Mouse (Mus musculus) layer of hippocampus, postnatal 25 days (tissue): ENCODE measurements around the gene Fam133b. TPM values are rescaled to one million over a fixed set of nuclear protein-coding genes. Genes with fewer than 3 reads are reported as not detected.

Experiments
- DNase-seq, 2 experiments: peaks; one replicate each; pipeline ENCODE4 v3.0.0; 2022; ENCODE audit warnings: mixed read lengths in 2 of 2, low spot score in 1 of 2; ENCODE audit errors: extremely low spot score in 1 of 2
- total RNA-seq, 2 experiments: library from RNA; stranded (reverse); gene quantifications; 2 replicates each; pipeline ENCODE4 v1.2.3; 2021

Gene Fam133b
- 10 to 100 TPM; 37.5 to 46.2 TPM for total RNA-seq

GRCm38 (mm10) chr5:3543629-3544479, at the start of gene Fam133b:
TSS of gene Fam133b (plus strand) at chr5:3543833.
- DNase-seq, result peak; percentile 99 to 100

- DNase-seq, result no peak
These were observed 49.7 kb upstream of the Fam133b start for GRCm38 (mm10) chr5:3493968-3494367.

GRCm38 (mm10) chr5:3494452-3495187, 49.0 kb upstream of the Fam133b start:
- DNase-seq, result no peak

- no peak for DNase-seq
These were observed 46.1 kb upstream of the Fam133b start for GRCm38 (mm10) chr5:3497505-3497925.

- DNase-seq, result no peak
These were observed 43.3 kb upstream of the Fam133b start for GRCm38 (mm10) chr5:3500298-3500697.

- no peak for DNase-seq
These were observed 42.6 kb upstream of the Fam133b start for GRCm38 (mm10) chr5:3500957-3501563.

GRCm38 (mm10) chr5:3501564-3502001, 42.0 kb upstream of the Fam133b start:
- DNase-seq, result no peak

- no peak for DNase-seq
These were observed 40.9 kb upstream of the Fam133b start for GRCm38 (mm10) chr5:3502610-3503350.

- DNase-seq, result no peak
These were observed 40.3 kb upstream of the Fam133b start for GRCm38 (mm10) chr5:3503373-3503772.

- no peak for DNase-seq
These were observed 39.8 kb upstream of the Fam133b start for GRCm38 (mm10) chr5:3503836-3504323.

- no peak for DNase-seq
These were observed 39.2 kb upstream of the Fam133b start for GRCm38 (mm10) chr5:3504453-3504852.

- DNase-seq, result no peak
These were observed 38.1 kb upstream of the Fam133b start for GRCm38 (mm10) chr5:3505553-3505952.

GRCm38 (mm10) chr5:3508480-3509381, 34.9 kb upstream of the Fam133b start:
- DNase-seq, result no peak

- no peak for DNase-seq
These were observed 34.1 kb upstream of the Fam133b start for GRCm38 (mm10) chr5:3509503-3509902.

- no peak for DNase-seq
These were observed 32.4 kb upstream of the Fam133b start for GRCm38 (mm10) chr5:3511097-3511795.

- DNase-seq, result no peak
These were observed 31.0 kb upstream of the Fam133b start for GRCm38 (mm10) chr5:3512584-3512983.

- no peak for DNase-seq
These were observed 28.7 kb upstream of the Fam133b start for GRCm38 (mm10) chr5:3514901-3515311.

- DNase-seq, result no peak
These were observed 28.2 kb upstream of the Fam133b start for GRCm38 (mm10) chr5:3515477-3515876.
